12 mouse cellular contexts compared by ENCODE assay signal in the genomic region with DNA sequence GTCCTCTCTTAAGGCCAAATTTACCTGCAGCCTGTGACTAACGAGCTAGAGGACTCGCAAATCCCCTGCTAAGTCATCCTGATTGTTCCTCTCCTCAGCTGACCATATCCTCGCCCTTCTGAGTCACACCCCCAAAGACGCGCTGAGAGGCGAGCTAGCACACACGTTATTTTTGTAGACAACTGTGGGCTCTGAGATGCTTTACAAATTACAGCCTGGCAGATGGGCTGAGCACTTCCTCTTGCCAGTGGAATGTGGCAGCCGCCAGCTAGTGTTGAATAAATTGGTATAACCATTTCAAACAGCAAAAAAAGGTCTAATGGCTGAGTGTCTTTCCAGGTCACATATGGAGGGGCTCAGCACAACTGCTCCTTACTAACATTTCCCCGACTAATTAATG.
A peak's percentile ranks its signal among the peaks of the same experiment; 100 is the strongest.
DNase-seq lines count a peak whose midpoint lies in the region; ATAC-seq and TF ChIP-seq lines count a peak whose summit lies in the region.
"Had no signal": no experiment of that assay in that cellular context is flagged by ENCODE, and none has a peak within 500 bp of the region (broad histone marks: within the 10 kb centered on the region; RNA-seq: fewer than 3 reads in every experiment).

No protein-coding gene starts in this region.

- no peaks in the 10 kb centered on the region for H3K27me3 ChIP-seq in midbrain, postnatal 0 days (ENCODE audit: insufficient read depth, low read length)
- H3K27me3 ChIP-seq: neural tube, embryonic 12.5 days had no signal

- no peak overlapping the region for H3K27ac ChIP-seq in midbrain, postnatal 0 days (ENCODE audit: low read depth, low read length)
- H3K27ac ChIP-seq: neural tube, embryonic 12.5 days had no signal

- TF ChIP-seq CTCF in midbrain, postnatal 0 days (IDR thresholded peaks at IDR 0.05) = no peak

- WGBS in midbrain, postnatal 0 days = 76% methylated on average over 9 of the region's 9 CpGs

- H3K4me1 ChIP-seq in midbrain, postnatal 0 days (ENCODE audit: insufficient read depth, low read length) = no peaks in the 10 kb centered on the region
- H3K4me1 ChIP-seq: neural tube, embryonic 12.5 days had no signal

- H3K36me3 ChIP-seq in midbrain, postnatal 0 days (ENCODE audit: insufficient read depth, low read length) = peaks cover 54% of the 10 kb centered on the region

- ATAC-seq in cerebellum, adult (ENCODE audit: insufficient number of reproducible peaks, low FRiP score, low TSS enrichment) = peak; percentile 48; the same call in 1 of the 2 replicates
- peak; percentile 69 for ATAC-seq in frontal cortex, adult (ENCODE audit: low TSS enrichment)
- no peak for ATAC-seq in midbrain, postnatal 0 days (ENCODE audit: low FRiP score)

- no peak for DNase-seq in cerebellum, adult 11 months
- DNase-seq in Muller cell, postnatal 12 days (ENCODE audit: inconsistent ontology term) = peak; percentile 48
- peak; percentile 70 to 94 for DNase-seq in left cerebral cortex, postnatal 25 days (ENCODE audit: low spot score in 2 of 2)
- no peak for DNase-seq in midbrain, postnatal 0 days (ENCODE audit: low spot score)
- DNase-seq in gastrocnemius, adult 8-10 months (ENCODE audit: low spot score in 2 of 2) = no peak
- DNase-seq in heart, adult 8-10 months (ENCODE audit: low spot score) = no peak
- DNase-seq: adrenal gland, postnatal 25 days; kidney, adult 2 months; thymus, postnatal 4 days had no signal

- H3K9me3 ChIP-seq in midbrain, postnatal 0 days (ENCODE audit: low read length) = no peaks in the 10 kb centered on the region
- H3K9me3 ChIP-seq: neural tube, embryonic 12.5 days had no signal

- H3K4me2 ChIP-seq in midbrain, postnatal 0 days (ENCODE audit: low read depth, low read length, poor library complexity, severe bottlenecking) = no peak overlapping the region
- H3K4me2 ChIP-seq: neural tube, embryonic 12.5 days had no signal

- intact Hi-C loops in left cerebral cortex, postnatal 25 days (cut with DNase I) = loop anchor here (5.0 kb wide), 1 partner anchor 68 kb away; no protein-coding TSS in a partner anchor

- no peak overlapping the region for H3K4me3 ChIP-seq in midbrain, postnatal 0 days (ENCODE audit: low read depth, low read length)
- H3K4me3 ChIP-seq: neural tube, embryonic 12.5 days had no signal

- H3K9ac ChIP-seq in midbrain, postnatal 0 days (replicated peaks; ENCODE audit: low read length, poor library complexity, severe bottlenecking) = no peak overlapping the region
- H3K9ac ChIP-seq: neural tube, embryonic 12.5 days had no signal

Comparison
In these comparisons a context has a peak if more than half of its experiments do, and no peak if none do; other contexts are left out.
1. DNase-seq: peak in Muller cell, postnatal 12 days (single experiment) and left cerebral cortex, postnatal 25 days (2 of 2); none in cerebellum, adult 11 months (single experiment), midbrain, postnatal 0 days (single experiment), gastrocnemius, adult 8-10 months (0 of 2) and heart, adult 8-10 months (single experiment).